Mouse (Mus musculus): Measurements from ENCODE around the gene Rps10. TPM values are rescaled to one million over a fixed set of nuclear protein-coding genes. Genes with fewer than 3 reads are reported as not detected.

The Rps10 gene
- polyA plus RNA-seq, 1 experiment from 2014 or later = 563 TPM

DNA sequence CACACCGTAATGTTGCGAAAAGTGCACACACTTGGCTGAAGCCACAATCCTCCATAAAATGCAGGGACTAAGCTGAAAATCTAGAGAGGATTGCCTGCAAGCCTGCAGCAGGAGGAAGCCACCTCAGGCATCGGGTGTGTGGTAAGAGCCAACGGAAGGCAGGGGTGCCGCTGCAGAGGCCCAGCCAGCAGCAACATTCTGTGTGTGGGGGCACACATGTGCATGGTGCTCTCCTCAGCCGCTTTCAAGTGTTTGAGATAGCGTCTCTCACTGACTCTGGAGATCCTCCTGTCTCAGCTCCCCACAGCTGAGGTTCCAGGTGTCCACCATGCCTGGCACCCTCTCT, 43.9 kb downstream of the Rps10 start:
- peaks cover 81% of the 10 kb centered on the region for H3K36me3 ChIP-seq (ENCODE audit: control insufficient read depth, insufficient read depth, low read length)
- 97% methylated on average over 7 of the region's 7 CpGs for WGBS
- ATAC-seq (ENCODE audit: low FRiP score, low TSS enrichment) = no peak

DNA sequence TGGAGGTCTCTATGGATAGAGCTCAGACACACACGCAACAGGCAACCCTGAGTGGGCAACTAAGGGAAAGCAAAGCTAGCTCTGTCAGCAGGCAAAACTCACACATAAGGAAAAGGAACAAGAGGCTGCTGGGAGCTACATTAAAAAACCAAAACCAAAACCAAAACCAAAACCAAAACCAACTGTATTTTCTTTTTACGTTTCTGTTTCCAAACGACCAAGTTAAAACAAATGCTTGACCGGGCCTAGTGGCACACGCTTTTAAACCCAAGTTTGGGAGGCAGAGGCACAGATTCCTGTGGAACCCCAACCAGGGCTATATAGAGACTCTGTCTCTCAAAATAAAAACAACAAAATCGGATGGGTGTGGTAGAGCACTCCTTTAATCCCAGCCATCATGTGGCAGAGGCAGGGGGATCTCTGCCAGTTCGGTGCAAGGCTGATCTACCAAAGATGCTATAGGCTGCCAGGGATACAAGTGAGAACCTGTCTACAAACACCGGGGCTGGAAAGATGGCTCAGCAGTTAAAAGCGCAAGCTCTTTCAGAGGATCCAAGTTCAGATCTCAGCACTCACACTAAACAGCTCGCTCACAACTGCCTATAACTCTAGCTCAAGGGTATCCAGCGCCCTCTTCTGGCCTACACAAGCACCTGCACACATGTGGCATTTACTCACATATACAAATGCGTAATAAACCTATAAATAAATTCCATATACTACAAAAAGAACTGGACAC, 44.5 kb downstream of the Rps10 start:
- H3K4me2 ChIP-seq (ENCODE audit: low read length) = no peak overlapping the region
- no peaks in the 10 kb centered on the region for H3K9me3 ChIP-seq (ENCODE audit: control insufficient read depth, low read length)
- no peaks in the 10 kb centered on the region for H3K27me3 ChIP-seq (ENCODE audit: control insufficient read depth, insufficient read depth, low read length)
- DNase-seq (no peak), ATAC-seq (ENCODE audit: low FRiP score, low TSS enrichment) (no peak)
- no peak overlapping the region for H3K9ac ChIP-seq (replicated peaks; ENCODE audit: low read length)
- no peak overlapping the region for H3K27ac ChIP-seq (replicated peaks; ENCODE audit: low read depth, low read length)
- peaks cover 81% of the 10 kb centered on the region for H3K36me3 ChIP-seq (ENCODE audit: control insufficient read depth, insufficient read depth, low read length)
- no peaks in the 10 kb centered on the region for H3K4me1 ChIP-seq (ENCODE audit: control insufficient read depth, insufficient read depth, low read length)
- H3K4me3 ChIP-seq (replicated peaks; ENCODE audit: low read depth, low read length) = no peak overlapping the region
- 91% methylated on average over 12 of the region's 12 CpGs for WGBS

More for the DNA sequence above, 43.9 kb downstream of the Rps10 start:
- Histone ChIP-seq H3K27me3 (ENCODE audit: control insufficient read depth, insufficient read depth, low read length) (no peaks in the 10 kb centered on the region), H3K4me2 (ENCODE audit: low read length) (no peak overlapping the region), H3K27ac (replicated peaks; ENCODE audit: low read depth, low read length) (no peak overlapping the region), H3K4me1 (ENCODE audit: control insufficient read depth, insufficient read depth, low read length) (no peaks in the 10 kb centered on the region), H3K4me3 (replicated peaks; ENCODE audit: low read depth, low read length) (no peak overlapping the region), H3K9me3 (ENCODE audit: control insufficient read depth, low read length) (no peaks in the 10 kb centered on the region), H3K9ac (replicated peaks; ENCODE audit: low read length) (no peak overlapping the region)
- no peak for DNase-seq

DNA sequence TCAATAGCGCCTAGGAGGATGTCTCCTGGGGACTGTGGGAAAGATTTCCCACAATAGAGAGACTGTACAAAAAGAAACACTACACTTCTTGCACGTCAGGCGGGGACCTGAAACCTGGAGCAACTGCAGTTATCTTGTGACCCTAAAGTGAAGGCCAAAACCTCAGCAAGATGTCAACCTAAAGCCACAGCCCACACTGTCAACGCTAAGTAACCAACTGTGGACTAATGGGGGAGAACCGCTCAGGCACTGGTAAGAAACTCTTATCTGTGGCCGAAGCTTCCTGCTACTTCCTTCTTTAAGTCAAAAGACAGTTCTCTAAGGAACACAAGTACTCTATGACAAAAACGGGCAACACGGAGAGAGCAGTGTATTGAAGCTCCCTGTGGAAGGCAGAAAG, 48.2 kb downstream of the Rps10 start:
- no peak overlapping the region for H3K9ac ChIP-seq (replicated peaks; ENCODE audit: low read length)
- WGBS = 88% methylated on average over 8 of the region's 8 CpGs
- no peaks in the 10 kb centered on the region for H3K4me1 ChIP-seq (ENCODE audit: control insufficient read depth, insufficient read depth, low read length)
- no peak overlapping the region for H3K4me2 ChIP-seq (ENCODE audit: low read length)
- no peak overlapping the region for H3K27ac ChIP-seq (replicated peaks; ENCODE audit: low read depth, low read length)
- H3K4me3 ChIP-seq (replicated peaks; ENCODE audit: low read depth, low read length) = no peak overlapping the region
- peaks cover 58% of the 10 kb centered on the region for H3K36me3 ChIP-seq (ENCODE audit: control insufficient read depth, insufficient read depth, low read length)
- no peak for ATAC-seq (ENCODE audit: low FRiP score, low TSS enrichment)
- H3K9me3 ChIP-seq (ENCODE audit: control insufficient read depth, low read length) = no peaks in the 10 kb centered on the region
- no peak for DNase-seq
- no peaks in the 10 kb centered on the region for H3K27me3 ChIP-seq (ENCODE audit: control insufficient read depth, insufficient read depth, low read length)

DNA sequence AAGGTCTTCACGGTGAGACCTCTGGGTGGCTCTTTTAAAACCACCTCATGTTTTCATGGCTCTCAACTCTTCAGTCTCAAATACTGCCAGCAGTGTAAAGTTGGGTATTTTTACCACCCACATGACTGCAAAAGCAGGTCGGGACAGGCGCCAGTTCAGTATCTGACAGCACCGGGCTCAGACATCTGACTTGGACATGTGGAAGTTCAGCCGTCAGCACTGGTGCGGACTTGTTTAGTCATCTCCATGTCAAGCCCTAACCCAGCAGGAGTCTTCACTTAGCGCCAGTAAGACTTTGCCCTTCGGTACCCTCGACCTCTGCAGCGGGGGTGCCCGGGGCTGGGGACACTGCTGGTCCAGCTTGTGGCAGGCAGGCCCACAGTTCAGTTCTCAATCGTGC, 49.2 kb downstream of the Rps10 start:
- DNase-seq (no peak), ATAC-seq (ENCODE audit: low FRiP score, low TSS enrichment) (no peak)
- H3K9me3 ChIP-seq (ENCODE audit: control insufficient read depth, low read length) = no peaks in the 10 kb centered on the region
- H3K27ac ChIP-seq (replicated peaks; ENCODE audit: low read depth, low read length) = no peak overlapping the region
- H3K4me1 ChIP-seq (ENCODE audit: control insufficient read depth, insufficient read depth, low read length) = no peaks in the 10 kb centered on the region
- no peak overlapping the region for H3K9ac ChIP-seq (replicated peaks; ENCODE audit: low read length)
- H3K4me3 ChIP-seq (replicated peaks; ENCODE audit: low read depth, low read length) = no peak overlapping the region
- no peak overlapping the region for H3K4me2 ChIP-seq (ENCODE audit: low read length)
- 81% methylated on average over 12 of the region's 12 CpGs for WGBS
- H3K36me3 ChIP-seq (ENCODE audit: control insufficient read depth, insufficient read depth, low read length) = peaks cover 58% of the 10 kb centered on the region
- H3K27me3 ChIP-seq (ENCODE audit: control insufficient read depth, insufficient read depth, low read length) = no peaks in the 10 kb centered on the region

DNA sequence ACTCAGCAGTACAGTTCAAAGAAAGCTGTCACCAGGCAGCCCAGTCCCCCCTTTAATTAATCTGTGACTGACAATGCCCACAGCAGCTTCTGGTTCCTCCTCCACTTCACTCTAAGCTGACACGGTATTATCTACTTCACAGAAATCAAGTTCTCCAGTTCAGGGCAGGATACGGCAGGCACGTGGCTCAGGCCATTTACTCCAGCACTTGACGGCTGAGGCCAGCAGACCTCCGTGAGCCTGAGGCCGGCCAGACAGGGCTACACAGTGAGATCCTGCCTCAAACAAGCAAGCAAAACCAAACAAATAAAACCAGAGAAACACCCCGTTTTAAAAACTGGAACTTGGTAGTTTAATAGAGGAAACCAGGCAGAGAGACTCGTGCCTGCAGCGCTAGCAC, 49.8 kb downstream of the Rps10 start:
- Histone ChIP-seq H3K27ac (replicated peaks; ENCODE audit: low read depth, low read length) (no peak overlapping the region), H3K9ac (replicated peaks; ENCODE audit: low read length) (no peak overlapping the region), H3K4me2 (ENCODE audit: low read length) (no peak overlapping the region), H3K4me1 (ENCODE audit: control insufficient read depth, insufficient read depth, low read length) (no peaks in the 10 kb centered on the region), H3K4me3 (replicated peaks; ENCODE audit: low read depth, low read length) (no peak overlapping the region), H3K36me3 (ENCODE audit: control insufficient read depth, insufficient read depth, low read length) (peaks cover 64% of the 10 kb centered on the region), H3K27me3 (ENCODE audit: control insufficient read depth, insufficient read depth, low read length) (no peaks in the 10 kb centered on the region), H3K9me3 (ENCODE audit: control insufficient read depth, low read length) (no peaks in the 10 kb centered on the region)
- no peak for DNase-seq
- 58% methylated on average over 9 of the region's 9 CpGs for WGBS
- no peak for ATAC-seq (ENCODE audit: low FRiP score, low TSS enrichment)

DNA sequence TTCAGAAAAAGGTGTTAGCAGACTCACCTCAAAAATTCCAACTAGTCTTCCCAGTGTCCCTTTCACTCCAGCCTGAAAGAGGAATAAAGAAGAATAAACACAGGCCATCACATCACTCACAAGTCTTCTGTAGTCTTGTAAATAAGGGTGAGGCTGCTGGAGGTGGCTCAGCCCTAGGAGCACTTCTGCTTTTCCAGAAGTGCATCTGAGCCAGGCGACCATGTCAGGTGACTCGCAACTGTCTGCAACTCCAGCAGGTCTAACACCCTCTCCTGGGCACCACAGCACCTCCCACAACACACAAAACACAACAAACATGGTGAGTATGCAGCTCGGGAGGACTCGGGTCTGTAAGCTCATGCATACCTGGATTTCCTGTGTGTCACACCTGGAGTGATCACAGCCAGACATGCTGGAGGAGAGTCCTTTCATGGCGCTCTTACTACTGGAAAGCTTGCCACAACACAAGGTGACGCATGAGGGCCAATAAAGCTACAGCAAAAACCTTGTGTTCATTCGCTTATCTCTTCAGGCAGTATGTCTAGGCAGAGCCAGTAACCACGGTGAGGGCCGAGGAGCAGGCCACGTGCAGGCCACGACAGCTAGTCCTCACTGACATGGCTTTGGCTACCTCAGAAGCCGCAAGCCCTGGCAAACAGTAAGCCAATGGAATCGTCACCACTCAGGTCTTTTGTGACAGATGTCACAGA, 53.1 kb downstream of the Rps10 start:
- no peaks in the 10 kb centered on the region for H3K4me1 ChIP-seq (ENCODE audit: control insufficient read depth, insufficient read depth, low read length)
- no peak overlapping the region for H3K4me2 ChIP-seq (ENCODE audit: low read length)
- WGBS = 92% methylated on average over 13 of the region's 13 CpGs
- no peaks in the 10 kb centered on the region for H3K9me3 ChIP-seq (ENCODE audit: control insufficient read depth, low read length)
- no peak overlapping the region for H3K9ac ChIP-seq (replicated peaks; ENCODE audit: low read length)
- no peak overlapping the region for H3K4me3 ChIP-seq (replicated peaks; ENCODE audit: low read depth, low read length)
- H3K36me3 ChIP-seq (ENCODE audit: control insufficient read depth, insufficient read depth, low read length) = peaks cover 63% of the 10 kb centered on the region
- no peak for ATAC-seq (ENCODE audit: low FRiP score, low TSS enrichment)
- H3K27me3 ChIP-seq (ENCODE audit: control insufficient read depth, insufficient read depth, low read length) = no peaks in the 10 kb centered on the region
- DNase-seq = no peak
- no peak overlapping the region for H3K27ac ChIP-seq (replicated peaks; ENCODE audit: low read depth, low read length)

Other genes with a start within 250 kb of the Rps10 start
- 9.8 and 10.1 TPM in 2 replicates for gene Grm4, start 115.3 kb downstream of the Rps10 start, polyA plus RNA-seq (2014; fragmentation: Nextera tagmentation; extraction: Ambion mirVana)
- gene Hmga1, start 80.2 kb downstream of the Rps10 start, polyA plus RNA-seq (2014; fragmentation: Nextera tagmentation; extraction: Ambion mirVana) = 134 and 143 TPM in 2 replicates
- 51.9 and 74.5 TPM in 2 replicates for gene AI413582, start 70.9 kb downstream of the Rps10 start, polyA plus RNA-seq (2014; fragmentation: Nextera tagmentation; extraction: Ambion mirVana)
- gene Nudt3, start 13.2 kb downstream of the Rps10 start, polyA plus RNA-seq (2014; fragmentation: Nextera tagmentation; extraction: Ambion mirVana) = 117 and 224 TPM in 2 replicates
- gene RPS10-NUDT3, start 1.4 kb downstream of the Rps10 start, polyA plus RNA-seq (2014; fragmentation: Nextera tagmentation; extraction: Ambion mirVana) = not detected in 2 replicates
- gene Pacsin1, start 18.8 kb upstream of the Rps10 start, polyA plus RNA-seq (2014; fragmentation: Nextera tagmentation; extraction: Ambion mirVana) = 33.0 and 42.1 TPM in 2 replicates
- gene Spdef, start 92.3 kb upstream of the Rps10 start, polyA plus RNA-seq (2014; fragmentation: Nextera tagmentation; extraction: Ambion mirVana) = 1.5 and 2.7 TPM in 2 replicates
- gene D17Wsu92e, start 184.0 kb upstream of the Rps10 start, polyA plus RNA-seq (2014; fragmentation: Nextera tagmentation; extraction: Ambion mirVana) = 11.7 and 12.9 TPM in 2 replicates
- gene Snrpc, start 201.5 kb upstream of the Rps10 start, polyA plus RNA-seq (2014; fragmentation: Nextera tagmentation; extraction: Ambion mirVana) = 240 and 274 TPM in 2 replicates
- 6.6 and 9.3 TPM in 2 replicates for gene Uhrf1bp1, start 219.8 kb upstream of the Rps10 start, polyA plus RNA-seq (2014; fragmentation: Nextera tagmentation; extraction: Ambion mirVana)